Mouse (Mus musculus) macrophage (primary cell): Measurements from ENCODE around the gene Syt9. TPM values are rescaled to one million over a fixed set of nuclear protein-coding genes. Genes with fewer than 3 reads are reported as not detected.
"Not testable (repeated sequence)": the region's sequence is repeated elsewhere in the genome, so short reads cannot be mapped to it uniquely, and the experiment has no call there.

Experiments used
- H3K27ac ChIP-seq: fragments of 350-480 bp; formaldehyde crosslinking; 2 replicates; pipeline ENCODE4 v1.9.0; 2021
- H3K36me3 ChIP-seq: fragments of 350-480 bp; formaldehyde crosslinking; 2 replicates; pipeline ENCODE4 v1.9.0; 2021; ENCODE audit errors: inconsistent target
- H3K4me3 ChIP-seq: fragments of 350-480 bp; formaldehyde crosslinking; 2 replicates; pipeline ENCODE4 v1.9.0; 2021; ENCODE audit errors: inconsistent target
- H3K79me2 ChIP-seq: fragments of 350-480 bp; formaldehyde crosslinking; 2 replicates; pipeline ENCODE4 v1.9.0; 2021; ENCODE audit errors: inconsistent target
- WGBS: methylation state at CpG from one replicate; pipeline ENCODE4 v1.1.7; 2026; ENCODE audit warnings: inconsistent platforms; ENCODE audit not compliant: missing documents; 5-methylcytosine and 5-hydroxymethylcytosine counted together
- polyA plus RNA-seq: library from polyadenylated mRNA; stranded (reverse); fragments of 250-400 nt; gene quantifications from 3 replicates; pipeline ENCODE4 v1.2.4, GENCODE M21; 2018; ENCODE audit warnings: inconsistent platforms

Gene Syt9
- polyA plus RNA-seq, 1 experiment from 2014 or later = not detected

- H3K79me2 ChIP-seq = no peaks in the 10 kb centered on the region
- H3K4me3 ChIP-seq = no peak overlapping the region
- H3K27ac ChIP-seq = no peak overlapping the region
- WGBS = 82% methylated on average over 6 of the region's 6 CpGs
- H3K36me3 ChIP-seq = no peaks in the 10 kb centered on the region
Measured at GRCm38 (mm10) chr7:107414928-107415327, 44.4 kb downstream of the Syt9 start.

DNA sequence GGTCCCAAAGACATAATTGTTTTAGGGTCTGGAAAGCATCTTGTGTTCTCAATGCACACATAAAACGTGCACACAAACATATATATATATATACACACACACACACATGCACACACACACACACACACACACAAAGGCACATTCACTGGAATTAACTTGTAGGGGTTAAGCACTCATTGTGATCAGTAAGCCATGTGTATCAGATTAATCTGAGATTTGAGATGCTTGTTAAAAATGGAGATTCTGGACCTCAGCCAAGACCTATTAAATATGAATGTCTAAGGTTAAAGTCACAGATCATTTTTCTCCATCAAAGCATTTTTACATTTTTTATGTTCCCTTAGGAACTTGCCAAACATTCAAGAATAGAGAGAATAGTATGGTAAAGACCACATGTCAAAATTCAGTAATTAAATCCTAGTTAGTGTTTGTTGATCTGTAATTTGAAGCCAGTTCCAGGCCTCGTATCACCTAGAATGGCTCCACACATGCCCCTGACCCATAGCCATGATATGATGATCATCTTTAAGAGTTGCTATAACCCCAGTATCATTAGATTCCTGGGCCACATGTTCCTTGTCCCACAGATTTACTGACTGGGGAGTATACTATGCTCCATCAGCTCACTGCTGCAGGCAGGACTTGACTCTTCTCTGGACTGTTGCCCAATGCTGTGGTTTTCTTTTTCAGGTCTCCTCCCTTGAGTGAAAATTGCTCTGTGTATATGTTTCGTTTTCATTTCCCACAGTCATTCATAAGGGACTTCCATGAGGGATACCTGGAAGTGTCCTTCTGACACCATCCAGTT, 46.7 kb downstream of the Syt9 start:
- Histone ChIP-seq H3K4me3 (no peak overlapping the region), H3K79me2 (no peaks in the 10 kb centered on the region), H3K36me3 (no peaks in the 10 kb centered on the region), H3K27ac (no peak overlapping the region)
- WGBS = 74% methylated on average over 3 of the region's 3 CpGs

GRCm38 (mm10) chr7:107437381-107437780, 66.9 kb downstream of the Syt9 start:
- no peak overlapping the region for H3K27ac ChIP-seq
- H3K36me3 ChIP-seq = no peaks in the 10 kb centered on the region
- no peaks in the 10 kb centered on the region for H3K79me2 ChIP-seq
- H3K4me3 ChIP-seq = no peak overlapping the region
- WGBS = 91% methylated on average over 3 of the region's 3 CpGs

DNA sequence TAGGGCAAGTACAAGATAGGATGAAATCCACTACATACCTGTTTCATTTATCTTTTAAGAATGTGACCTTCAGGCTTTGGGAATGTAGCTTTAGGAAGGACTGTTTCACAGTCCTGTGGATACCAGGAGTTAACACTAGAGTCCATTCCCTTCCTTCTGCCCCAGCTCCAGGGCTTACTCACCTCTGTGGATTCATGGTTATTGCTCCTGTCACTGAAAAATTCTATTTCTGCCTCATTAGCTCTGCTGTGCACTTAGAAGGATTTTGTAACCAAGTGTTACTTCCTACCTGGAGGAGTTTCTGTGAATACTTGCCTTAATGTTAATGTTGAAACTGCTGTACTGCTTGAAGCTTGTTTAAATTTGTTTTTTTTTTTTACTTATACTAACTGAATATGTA, 74.1 kb downstream of the Syt9 start:
- H3K36me3 ChIP-seq = no peaks in the 10 kb centered on the region
- H3K79me2 ChIP-seq = no peaks in the 10 kb centered on the region
- H3K4me3 ChIP-seq = no peak overlapping the region
- no peak overlapping the region for H3K27ac ChIP-seq

DNA sequence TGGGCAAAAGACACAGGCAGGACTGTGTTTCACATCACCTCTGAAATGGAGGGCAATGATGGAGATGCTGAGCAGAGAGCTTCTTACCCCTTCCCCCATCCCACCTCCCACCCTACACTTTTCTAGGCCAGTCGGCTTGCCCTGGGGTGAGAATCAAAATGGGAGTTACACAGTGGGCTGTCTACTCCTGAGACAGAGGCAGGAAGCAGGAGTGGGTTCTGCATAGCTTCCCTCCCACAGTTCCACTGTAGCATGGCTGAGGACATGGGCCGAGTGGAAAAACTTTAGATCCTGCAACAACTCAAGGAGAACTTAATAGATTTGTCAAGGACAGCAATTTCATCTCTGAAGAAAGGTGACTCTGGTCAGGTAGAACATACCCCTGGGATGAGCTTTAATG, 84.1 kb downstream of the Syt9 start:
- 91% methylated on average over 2 of the region's 2 CpGs for WGBS
- no peaks in the 10 kb centered on the region for H3K36me3 ChIP-seq
- no peaks in the 10 kb centered on the region for H3K79me2 ChIP-seq
- H3K27ac ChIP-seq = no peak overlapping the region
- no peak overlapping the region for H3K4me3 ChIP-seq

DNA sequence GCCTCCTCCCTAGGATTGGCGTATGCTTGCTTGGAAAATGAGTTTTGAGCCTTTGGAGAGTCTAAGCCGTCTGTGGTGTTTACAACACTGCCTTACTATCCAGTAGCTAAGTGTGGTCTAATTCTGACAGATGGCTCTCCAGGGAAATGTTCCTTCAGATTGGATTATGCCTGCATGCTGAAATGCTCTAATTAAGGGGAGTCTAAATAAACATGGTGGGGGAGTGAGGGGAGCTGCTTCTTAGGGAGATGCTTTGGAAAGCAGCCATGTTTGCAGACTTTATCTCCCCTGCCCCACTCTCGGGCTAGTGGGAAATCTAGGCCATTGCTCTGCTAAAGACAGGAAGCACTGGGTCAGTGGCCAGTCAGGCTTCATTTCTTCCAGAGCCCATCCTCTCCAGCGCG, 84.6 kb downstream of the Syt9 start:
- no peak overlapping the region for H3K27ac ChIP-seq
- WGBS = 84% methylated on average over 5 of the region's 5 CpGs

DNA sequence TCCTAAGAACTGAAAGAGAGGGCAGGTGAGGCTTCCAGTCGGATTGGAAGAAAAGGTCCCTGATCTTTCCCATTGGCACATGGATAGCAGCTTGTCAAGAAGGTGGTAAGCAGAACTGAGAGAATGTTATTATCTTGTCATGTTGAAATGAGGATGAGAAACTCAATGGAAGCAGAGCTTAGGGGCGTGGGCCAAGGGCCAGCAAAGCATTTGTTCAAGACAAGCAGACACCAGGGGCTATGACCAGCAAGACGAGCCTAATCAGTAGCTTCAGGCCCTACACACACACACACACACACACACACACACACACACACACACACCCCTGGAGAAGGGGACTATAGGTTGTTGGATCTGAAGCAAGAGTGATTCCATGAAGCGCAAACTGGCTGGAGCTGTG, 90.6 kb downstream of the Syt9 start:
- Histone ChIP-seq H3K4me3 (no peak overlapping the region), H3K27ac (no peak overlapping the region)
- 87% methylated on average over 4 of the region's 4 CpGs for WGBS

More for the DNA sequence above, 84.6 kb downstream of the Syt9 start:
- Histone ChIP-seq H3K4me3 (no peak overlapping the region), H3K79me2 (no peaks in the 10 kb centered on the region), H3K36me3 (no peaks in the 10 kb centered on the region)

GRCm38 (mm10) chr7:107461699-107462440, 91.3 kb downstream of the Syt9 start:
- H3K4me3 ChIP-seq = no peak overlapping the region
- no peaks in the 10 kb centered on the region for H3K36me3 ChIP-seq
- H3K79me2 ChIP-seq = no peaks in the 10 kb centered on the region
- WGBS = 63% methylated on average over 1 of the region's 1 CpGs
- no peak overlapping the region for H3K27ac ChIP-seq

More for the DNA sequence above, 90.6 kb downstream of the Syt9 start:
- Histone ChIP-seq H3K36me3 (no peaks in the 10 kb centered on the region), H3K79me2 (no peaks in the 10 kb centered on the region)

DNA sequence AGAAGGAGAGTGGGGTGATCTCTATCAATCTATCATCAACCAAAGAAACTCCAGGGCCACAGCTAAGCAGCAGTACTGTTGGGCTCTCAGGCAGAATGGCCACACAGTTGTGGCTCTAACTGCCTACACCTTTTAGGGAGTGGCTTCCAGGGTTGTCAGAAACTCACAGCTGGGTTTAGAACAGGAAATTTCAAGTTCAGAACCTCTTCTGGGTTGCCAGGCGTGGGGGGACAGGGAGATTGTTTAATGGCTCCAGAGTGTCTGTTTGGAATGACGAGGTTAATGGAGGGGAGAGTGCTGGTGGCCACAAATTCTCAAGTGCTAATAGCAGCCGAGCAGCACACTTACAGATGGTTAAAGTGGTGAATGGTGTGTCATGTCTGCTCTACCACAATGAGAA, 92.4 kb downstream of the Syt9 start:
- WGBS = 55% methylated on average over 3 of the region's 3 CpGs
- no peaks in the 10 kb centered on the region for H3K36me3 ChIP-seq
- no peak overlapping the region for H3K4me3 ChIP-seq
- H3K79me2 ChIP-seq = no peaks in the 10 kb centered on the region
- no peak overlapping the region for H3K27ac ChIP-seq

GRCm38 (mm10) chr7:107465081-107465480, 94.6 kb downstream of the Syt9 start:
- Histone ChIP-seq H3K79me2 (no peaks in the 10 kb centered on the region), H3K36me3 (no peaks in the 10 kb centered on the region), H3K4me3 (no peak overlapping the region), H3K27ac (no peak overlapping the region)
- WGBS = 73% methylated on average over 3 of the region's 3 CpGs

- WGBS = 72% methylated on average over 7 of the region's 7 CpGs
- Histone ChIP-seq H3K79me2 (no peaks in the 10 kb centered on the region), H3K27ac (no peak overlapping the region), H3K36me3 (no peaks in the 10 kb centered on the region), H3K4me3 (no peak overlapping the region)
Measured at GRCm38 (mm10) chr7:107478979-107479965, 108.7 kb downstream of the Syt9 start.

DNA sequence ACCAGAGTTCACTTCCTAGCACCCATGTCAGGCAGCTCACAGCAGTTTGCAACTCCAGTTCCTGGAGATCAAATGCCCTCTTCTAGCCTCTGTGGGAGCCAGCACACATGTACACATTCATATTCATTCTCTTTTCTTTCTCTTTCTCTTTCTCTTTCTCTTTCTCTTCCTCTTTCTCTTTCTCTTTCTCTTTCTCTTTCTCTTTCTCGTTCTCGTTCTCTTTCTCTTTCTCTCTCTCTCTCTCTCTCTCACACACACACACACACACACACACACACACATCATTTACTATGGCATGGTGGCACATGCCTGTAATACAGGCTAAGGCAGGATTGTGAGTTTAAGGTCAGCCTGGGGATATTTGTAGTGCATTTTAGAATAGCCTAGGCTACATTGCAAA, 115.2 kb downstream of the Syt9 start:
- 78% methylated on average over 2 of the region's 2 CpGs for WGBS
- H3K27ac ChIP-seq, H3K4me3 ChIP-seq, H3K36me3 ChIP-seq, H3K79me2 ChIP-seq: not testable (repeated sequence)

- no peak overlapping the region for H3K27ac ChIP-seq
- no peaks in the 10 kb centered on the region for H3K79me2 ChIP-seq
Measured at GRCm38 (mm10) chr7:107495428-107495827, 124.9 kb downstream of the Syt9 start.

GRCm38 (mm10) chr7:107496923-107497322, 126.4 kb downstream of the Syt9 start:
- Histone ChIP-seq H3K27ac (no peak overlapping the region), H3K36me3 (no peaks in the 10 kb centered on the region), H3K79me2 (no peaks in the 10 kb centered on the region), H3K4me3 (no peak overlapping the region)
- 84% methylated on average over 7 of the region's 7 CpGs for WGBS

More at GRCm38 (mm10) chr7:107495428-107495827, 124.9 kb downstream of the Syt9 start:
- H3K4me3 ChIP-seq = no peak overlapping the region
- H3K36me3 ChIP-seq = no peaks in the 10 kb centered on the region
